Mouse (Mus musculus) heart, adult 18-20 months (tissue): Measurements from ENCODE around the gene Opa3. TPM values are rescaled to one million over a fixed set of nuclear protein-coding genes. Genes with fewer than 3 reads are reported as not detected.

ENCODE experiments used
- microRNA-seq, 2 experiments: library from miRNA; unstranded; fragments of <30 nt; microRNA quantifications; one replicate each; pipeline ENCODE4 v1.2.0; 2022
- total RNA-seq, 2 experiments: library from RNA; stranded (reverse); gene quantifications; 2 replicates each; pipeline ENCODE4 v1.2.3; 2021

Opa3 gene
- total RNA-seq, 2 experiments from 2014 or later, result 65.1 to 70.8 TPM

Small RNA genes lying within 50 kb of the gene (microRNA-seq; reads per million reads assigned to microRNA genes)
- gene Mir330, result 229 to 240 reads per million in 2 experiments

Other genes starting within 250 kb of the Opa3 start
- not detected for gene Nanos2, start 240.9 kb upstream of the Opa3 start, total RNA-seq
- gene Mypop, start 237.1 kb upstream of the Opa3 start, total RNA-seq, result 1 to 10 TPM; 3.6 to 4.0 TPM
- gene Irf2bp1, start 224.3 kb upstream of the Opa3 start, total RNA-seq, result 10 to 100 TPM; 22.4 to 23.1 TPM
- gene Foxa3, start 204.8 kb upstream of the Opa3 start, total RNA-seq, result not detected
- 10 to 100 TPM; 85.2 to 93.9 TPM for gene Sympk, start 204.0 kb upstream of the Opa3 start, total RNA-seq
- not detected for gene Rsph6a, start 173.6 kb upstream of the Opa3 start, total RNA-seq
- gene Dmwd, start 152.1 kb upstream of the Opa3 start, total RNA-seq, result 10 to 100 TPM; 44.6 to 46.6 TPM
- 100 to 1,000 TPM; 503 to 516 TPM for gene Dmpk, start 144.5 kb upstream of the Opa3 start, total RNA-seq
- 1 to 10 TPM; 5.6 to 6.8 TPM for gene Six5, start 133.7 kb upstream of the Opa3 start, total RNA-seq
- not detected for gene Gm4969, start 110.0 kb upstream of the Opa3 start, total RNA-seq
- gene Fbxo46, start 108.5 kb upstream of the Opa3 start, total RNA-seq, result 1 to 10 TPM; 5.5 to 5.7 TPM
- 1 to 10 TPM; 4.0 to 4.2 TPM for gene Qpctl, start 79.0 kb upstream of the Opa3 start, total RNA-seq
- 10 to 100 TPM; 60.8 to 61.3 TPM for gene Snrpd2, start 78.6 kb upstream of the Opa3 start, total RNA-seq
- under 1 TPM in 1 of 2 experiments, not detected in 1; 0.13 TPM for gene Gipr, start 62.2 kb upstream of the Opa3 start, total RNA-seq
- 10 to 100 TPM; 36.7 to 38.7 TPM for gene Eml2, start 51.9 kb upstream of the Opa3 start, total RNA-seq
- 1 to 10 TPM; 5.5 to 7.1 TPM for gene Gpr4, start 15.8 kb upstream of the Opa3 start, total RNA-seq
- gene Vasp, start 43.5 kb downstream of the Opa3 start, total RNA-seq, result 10 to 100 TPM; 26.7 to 27.7 TPM
- gene Ppm1n, start 51.7 kb downstream of the Opa3 start, total RNA-seq, result not detected
- 100 to 1,000 TPM; 124 to 132 TPM for gene Rtn2, start 54.3 kb downstream of the Opa3 start, total RNA-seq
- 1 to 10 TPM in 1 of 2 experiments, under 1 TPM in 1; 0.62 to 1.0 TPM for gene Fosb, start 81.7 kb downstream of the Opa3 start, total RNA-seq
- gene Ercc1, start 116.4 kb downstream of the Opa3 start, total RNA-seq, result 10 to 100 TPM; 43.5 to 50.3 TPM
- gene Cd3eap, start 131.1 kb downstream of the Opa3 start, total RNA-seq, result 1 to 10 TPM; 9.6 to 10.0 TPM
- gene Ppp1r13l, start 131.4 kb downstream of the Opa3 start, total RNA-seq, result 10 to 100 TPM; 38.2 to 42.9 TPM
- gene Ercc2, start 153.7 kb downstream of the Opa3 start, total RNA-seq, result 10 to 100 TPM in 1 of 2 experiments, 1 to 10 TPM in 1; 7.6 to 10.4 TPM
- under 1 TPM; 0.32 to 0.46 TPM for gene Klc3, start 175.8 kb downstream of the Opa3 start, total RNA-seq
- gene Ckm, start 176.4 kb downstream of the Opa3 start, total RNA-seq, result 1,000 to 10,000 TPM; 3,672 to 3,752 TPM
- gene Mark4, start 230.5 kb downstream of the Opa3 start, total RNA-seq, result 10 to 100 TPM; 21.3 to 22.1 TPM
- gene Exoc3l2, start 235.0 kb downstream of the Opa3 start, total RNA-seq, result 1 to 10 TPM in 1 of 2 experiments, under 1 TPM in 1; 0.77 to 1.1 TPM